Mouse (Mus musculus) brain, embryonic 14.5 days (tissue): ENCODE measurements around the gene Csmd2.

ENCODE experiments used
- CTCF ChIP-seq: fragments of 200-500 bp; IDR thresholded peaks from 2 replicates; pipeline ENCODE4 v1.5.1; 2012; ENCODE audit warnings: inconsistent platforms, mild to moderate bottlenecking, moderate library complexity, borderline replicate concordance; ENCODE audit not compliant: insufficient read depth, insufficient read length; ENCODE audit errors: extremely low read depth
- POLR2A ChIP-seq: fragments of 200-500 bp; IDR thresholded peaks from 2 replicates; pipeline ENCODE4 v1.6.1; 2012; ENCODE audit warnings: mild to moderate bottlenecking, inconsistent platforms, borderline replicate concordance; ENCODE audit not compliant: poor library complexity, insufficient read depth, insufficient read length, severe bottlenecking; ENCODE audit errors: extremely low read depth

DNA sequence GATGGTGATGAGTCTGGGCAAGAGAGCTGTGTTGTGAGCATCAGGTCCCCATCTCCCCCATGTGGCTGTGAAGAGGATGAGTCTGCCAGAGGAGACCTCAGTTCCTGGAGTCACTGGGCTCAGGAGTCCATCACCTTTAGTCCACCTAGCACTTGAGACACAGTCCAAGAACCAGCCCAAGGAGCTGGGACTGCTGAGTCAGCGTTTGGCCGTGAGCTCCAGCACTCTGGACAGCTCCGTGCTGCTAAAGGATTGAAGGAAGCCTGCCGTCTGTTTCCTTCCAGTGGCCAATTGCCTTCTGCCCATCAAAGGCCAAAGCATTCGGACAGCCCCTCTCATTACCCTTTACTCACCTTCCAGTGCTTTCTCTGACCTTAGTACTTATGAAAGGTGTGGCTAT is 261.0 kb downstream of the Csmd2 start:
- TF ChIP-seq POLR2A (no peak), CTCF (no peak)
